ENCODE assay signal across 8 mouse cellular contexts in the genomic region with DNA sequence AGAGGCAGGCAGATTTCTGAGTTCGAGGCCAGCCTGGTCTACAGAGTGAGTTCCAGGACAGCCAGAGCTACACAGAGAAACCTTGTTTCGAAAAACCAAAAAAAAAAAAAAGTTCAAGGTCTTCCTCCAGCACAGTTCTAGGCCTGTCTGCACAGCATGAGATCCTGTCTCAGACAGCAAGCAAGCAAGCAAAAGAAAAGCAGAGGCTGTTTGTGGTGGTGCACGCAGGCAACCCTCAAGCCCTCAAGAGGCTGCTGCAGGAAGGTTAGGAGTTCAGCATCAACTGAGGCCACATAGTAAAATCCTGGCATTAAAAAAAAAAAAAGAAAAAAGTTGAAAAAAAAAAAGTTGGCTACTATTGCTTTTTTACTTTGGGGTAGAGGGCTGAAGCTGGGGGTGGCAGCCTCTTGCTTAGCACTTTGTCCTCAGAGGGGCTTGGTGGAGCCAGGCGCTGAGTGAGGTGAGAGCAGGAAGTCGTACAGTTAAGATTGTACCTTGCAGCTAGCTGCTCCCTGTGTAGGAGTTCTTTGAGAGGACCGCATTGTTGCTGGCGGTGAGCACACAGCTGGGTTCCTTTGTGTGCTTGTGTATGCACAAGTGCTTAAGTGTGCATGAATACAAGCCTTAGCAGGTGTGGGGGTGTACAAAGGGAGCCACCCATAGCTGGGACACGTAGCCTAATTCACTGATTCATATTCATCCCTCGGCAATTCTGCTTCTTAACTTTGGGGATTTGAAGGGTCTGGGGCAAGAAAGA. TPM values are rescaled to one million over a fixed set of nuclear protein-coding genes. Genes with fewer than 3 reads are reported as not detected.
DNase-seq lines count a peak whose midpoint lies in the region; ATAC-seq and TF ChIP-seq lines count a peak whose summit lies in the region.

No protein-coding gene starts in this region.

- no peak for DNase-seq in kidney, adult 9 months
- peak; percentile 34 for DNase-seq in limb, embryonic 11.5 days (ENCODE audit: low spot score)
- DNase-seq in stomach, postnatal 0 days (ENCODE audit: low spot score), result peak; percentile 37
- DNase-seq in spleen, adult 18-20 months, result no peak
- no peak for DNase-seq in cerebellum, postnatal 36 days
- no peak for DNase-seq in cerebellum, adult 2 months

- no peak for ATAC-seq in kidney, embryonic 15.5 days (replicated peaks; ENCODE audit: low FRiP score)
- no peak for ATAC-seq in embryonic facial prominence, embryonic 12.5 days (ENCODE audit: insufficient number of reproducible peaks, insufficient read depth, low FRiP score, low TSS enrichment)
- no peak for ATAC-seq in limb, embryonic 11.5 days (ENCODE audit: insufficient number of reproducible peaks, low FRiP score, low TSS enrichment, low read depth)
- peak; percentile 22; the same call in 1 of the 2 replicates for ATAC-seq in stomach, postnatal 0 days (ENCODE audit: low FRiP score, low TSS enrichment)

- H3K4me2 ChIP-seq in kidney, embryonic 15.5 days, result peak overlapping the region; percentile 54
- peak overlapping the region; percentile 48 for H3K4me2 ChIP-seq in embryonic facial prominence, embryonic 12.5 days (replicated peaks)
- H3K4me2 ChIP-seq in limb, embryonic 11.5 days (ENCODE audit: low read depth, severe bottlenecking), result peak overlapping the region; percentile 26
- H3K4me2 ChIP-seq in stomach, postnatal 0 days (replicated peaks; ENCODE audit: low read depth), result peak overlapping the region; percentile 64

- no peak for TF ChIP-seq POLR2A in cerebellum, adult 2 months (IDR thresholded peaks at IDR 0.05; ENCODE audit: borderline replicate concordance, insufficient read depth, low read length)

- H3K9ac ChIP-seq in kidney, embryonic 15.5 days, result no peak overlapping the region
- H3K9ac ChIP-seq in embryonic facial prominence, embryonic 12.5 days, result no peak overlapping the region
- no peak overlapping the region for H3K9ac ChIP-seq in limb, embryonic 11.5 days (ENCODE audit: low read length)
- H3K9ac ChIP-seq in stomach, postnatal 0 days (ENCODE audit: low read length), result peak overlapping the region; percentile 63; the same call in 1 of the 2 replicates

- TF ChIP-seq CTCF in stomach, postnatal 0 days (IDR thresholded peaks at IDR 0.05; ENCODE audit: low read depth), result no peak
- TF ChIP-seq CTCF in cerebellum, adult 2 months (IDR thresholded peaks at IDR 0.05; ENCODE audit: borderline replicate concordance, insufficient read depth, low read depth, low read length), result no peak

- peaks cover 55% of the 10 kb centered on the region for H3K36me3 ChIP-seq in kidney, embryonic 15.5 days
- H3K36me3 ChIP-seq in embryonic facial prominence, embryonic 12.5 days, result peaks cover 32% of the 10 kb centered on the region
- peaks cover 5% of the 10 kb centered on the region; the same call in 1 of the 2 replicates for H3K36me3 ChIP-seq in limb, embryonic 11.5 days (ENCODE audit: control insufficient read depth, insufficient read depth, low read length)
- peaks cover 16% of the 10 kb centered on the region for H3K36me3 ChIP-seq in stomach, postnatal 0 days (ENCODE audit: control insufficient read depth, insufficient read depth, low read length)

- H3K27ac ChIP-seq in kidney, embryonic 15.5 days, result 0 out of 2 replicates have a peak overlapping the region, but pooled peaks have one; percentile 33
- peak overlapping the region; percentile 52; the same call in 1 of the 2 replicates for H3K27ac ChIP-seq in embryonic facial prominence, embryonic 12.5 days
- H3K27ac ChIP-seq in limb, embryonic 11.5 days (replicated peaks; ENCODE audit: low read depth, low read length), result no peak overlapping the region
- peak overlapping the region; percentile 82 for H3K27ac ChIP-seq in stomach, postnatal 0 days (replicated peaks)
- H3K27ac ChIP-seq in cerebellum, adult 2 months (ENCODE audit: insufficient read depth, low read length), result no peak overlapping the region

- TF ChIP-seq EP300 in stomach, postnatal 0 days (optimal IDR thresholded peaks at IDR 0.05), result no peak

- no peaks in the 10 kb centered on the region for H3K27me3 ChIP-seq in kidney, embryonic 15.5 days
- no peaks in the 10 kb centered on the region for H3K27me3 ChIP-seq in embryonic facial prominence, embryonic 12.5 days
- no peaks in the 10 kb centered on the region for H3K27me3 ChIP-seq in limb, embryonic 11.5 days (ENCODE audit: control insufficient read depth, insufficient read depth, low read length)
- no peaks in the 10 kb centered on the region for H3K27me3 ChIP-seq in stomach, postnatal 0 days (ENCODE audit: control insufficient read depth, insufficient read depth, low read length)
- H3K27me3 ChIP-seq in cerebellum, adult 2 months (ENCODE audit: control insufficient read depth, insufficient read depth, low read length), result no peaks in the 10 kb centered on the region

- H3K4me1 ChIP-seq in kidney, embryonic 15.5 days, result peaks cover 24% of the 10 kb centered on the region
- H3K4me1 ChIP-seq in embryonic facial prominence, embryonic 12.5 days, result peaks cover 11% of the 10 kb centered on the region
- peaks cover 5% of the 10 kb centered on the region; the same call in 1 of the 2 replicates for H3K4me1 ChIP-seq in limb, embryonic 11.5 days (ENCODE audit: control insufficient read depth, insufficient read depth, low read length)
- H3K4me1 ChIP-seq in stomach, postnatal 0 days (replicated peaks; ENCODE audit: control insufficient read depth, insufficient read depth), result no peaks in the 10 kb centered on the region
- peaks cover 29% of the 10 kb centered on the region for H3K4me1 ChIP-seq in cerebellum, adult 2 months (ENCODE audit: control insufficient read depth, insufficient read depth, low read length)

- WGBS in kidney, embryonic 15.5 days, result 62% methylated on average over 9 of the region's 9 CpGs
- WGBS in embryonic facial prominence, embryonic 12.5 days, result 48% methylated on average over 9 of the region's 9 CpGs
- WGBS in limb, embryonic 11.5 days, result 63% methylated on average over 9 of the region's 9 CpGs
- 54% methylated on average over 9 of the region's 9 CpGs for WGBS in stomach, postnatal 0 days
- WGBS in cerebellum, adult 2 months, result 82% methylated on average over 9 of the region's 9 CpGs

- no peaks in the 10 kb centered on the region for H3K9me3 ChIP-seq in kidney, embryonic 15.5 days (replicated peaks)
- no peaks in the 10 kb centered on the region for H3K9me3 ChIP-seq in embryonic facial prominence, embryonic 12.5 days
- no peaks in the 10 kb centered on the region for H3K9me3 ChIP-seq in limb, embryonic 11.5 days (ENCODE audit: control insufficient read depth, low read length)
- no peaks in the 10 kb centered on the region for H3K9me3 ChIP-seq in stomach, postnatal 0 days (ENCODE audit: control insufficient read depth, low read length)

- no peak overlapping the region for H3K4me3 ChIP-seq in kidney, embryonic 15.5 days (replicated peaks)
- 0 out of 2 replicates have a peak overlapping the region, but pooled peaks have one; percentile 27 for H3K4me3 ChIP-seq in embryonic facial prominence, embryonic 12.5 days
- H3K4me3 ChIP-seq in limb, embryonic 11.5 days (ENCODE audit: low read depth, low read length), result no peak overlapping the region
- 0 out of 2 replicates have a peak overlapping the region, but pooled peaks have one; percentile 31 for H3K4me3 ChIP-seq in stomach, postnatal 0 days (ENCODE audit: low read depth, low read length)
- H3K4me3 ChIP-seq in cerebellum, adult 2 months (replicated peaks; ENCODE audit: insufficient read depth, low read depth, low read length), result no peak overlapping the region

RNA-seq across cellular contexts. Expression of gene Twf2, which starts 8.1 kb away (rescaled TPM):
- 67.0 and 73.4 TPM in 2 replicates for polyA plus RNA-seq in kidney, embryonic 15.5 days (2015; fragmentation: Nextera tagmentation; extraction: Ambion mirVana)
- 66.7 and 70.6 TPM in 2 replicates for polyA plus RNA-seq in embryonic facial prominence, embryonic 12.5 days (2016; fragmentation: Nextera tagmentation; extraction: Ambion mirVana)
- 66.5 and 68.5 TPM in 2 replicates for polyA plus RNA-seq in limb, embryonic 11.5 days (2014; fragmentation: Nextera tagmentation; extraction: Ambion mirVana)
- polyA plus RNA-seq in stomach, postnatal 0 days (2015; fragmentation: Nextera tagmentation; extraction: Ambion mirVana), result 27.1 and 27.7 TPM in 2 replicates
- 54.7 and 59.1 TPM in 2 replicates for polyA plus RNA-seq in cerebellum, adult 2 months (2012; rRNA removed)

RNA-seq across cellular contexts. Expression of gene Tlr9, which starts 11.4 kb away (rescaled TPM):
- 0.09 TPM in 1 of 2 replicates, not detected in the other for polyA plus RNA-seq in kidney, embryonic 15.5 days (2015; fragmentation: Nextera tagmentation; extraction: Ambion mirVana)
- not detected in 2 replicates for polyA plus RNA-seq in embryonic facial prominence, embryonic 12.5 days (2016; fragmentation: Nextera tagmentation; extraction: Ambion mirVana)
- not detected in 2 replicates for polyA plus RNA-seq in limb, embryonic 11.5 days (2014; fragmentation: Nextera tagmentation; extraction: Ambion mirVana)
- 0.05 and 0.07 TPM in 2 replicates for polyA plus RNA-seq in stomach, postnatal 0 days (2015; fragmentation: Nextera tagmentation; extraction: Ambion mirVana)
- polyA plus RNA-seq in cerebellum, adult 2 months (2012; rRNA removed), result 0.31 and 0.57 TPM in 2 replicates

RNA-seq across cellular contexts. Expression of gene Ppm1m, which starts 11.5 kb away (rescaled TPM):
- 49.0 and 55.1 TPM in 2 replicates for polyA plus RNA-seq in kidney, embryonic 15.5 days (2015; fragmentation: Nextera tagmentation; extraction: Ambion mirVana)
- polyA plus RNA-seq in embryonic facial prominence, embryonic 12.5 days (2016; fragmentation: Nextera tagmentation; extraction: Ambion mirVana), result 55.2 and 57.2 TPM in 2 replicates
- 42.2 and 42.4 TPM in 2 replicates for polyA plus RNA-seq in limb, embryonic 11.5 days (2014; fragmentation: Nextera tagmentation; extraction: Ambion mirVana)
- polyA plus RNA-seq in stomach, postnatal 0 days (2015; fragmentation: Nextera tagmentation; extraction: Ambion mirVana), result 15.2 and 16.5 TPM in 2 replicates
- polyA plus RNA-seq in cerebellum, adult 2 months (2012; rRNA removed), result 36.0 and 38.9 TPM in 2 replicates

RNA-seq across cellular contexts. Expression of gene Alas1, which starts 37.4 kb away (rescaled TPM):
- 104 and 121 TPM in 2 replicates for polyA plus RNA-seq in kidney, embryonic 15.5 days (2015; fragmentation: Nextera tagmentation; extraction: Ambion mirVana)
- polyA plus RNA-seq in embryonic facial prominence, embryonic 12.5 days (2016; fragmentation: Nextera tagmentation; extraction: Ambion mirVana), result 97.8 and 107 TPM in 2 replicates
- 79.6 and 84.7 TPM in 2 replicates for polyA plus RNA-seq in limb, embryonic 11.5 days (2014; fragmentation: Nextera tagmentation; extraction: Ambion mirVana)
- 145 and 152 TPM in 2 replicates for polyA plus RNA-seq in stomach, postnatal 0 days (2015; fragmentation: Nextera tagmentation; extraction: Ambion mirVana)
- polyA plus RNA-seq in cerebellum, adult 2 months (2012; rRNA removed), result 117 and 134 TPM in 2 replicates

RNA-seq across cellular contexts. Expression of gene Wdr82, which starts 40.3 kb away (rescaled TPM):
- polyA plus RNA-seq in kidney, embryonic 15.5 days (2015; fragmentation: Nextera tagmentation; extraction: Ambion mirVana), result 21.9 and 28.3 TPM in 2 replicates
- polyA plus RNA-seq in embryonic facial prominence, embryonic 12.5 days (2016; fragmentation: Nextera tagmentation; extraction: Ambion mirVana), result 30.8 and 32.6 TPM in 2 replicates
- 26.4 and 31.3 TPM in 2 replicates for polyA plus RNA-seq in limb, embryonic 11.5 days (2014; fragmentation: Nextera tagmentation; extraction: Ambion mirVana)
- polyA plus RNA-seq in stomach, postnatal 0 days (2015; fragmentation: Nextera tagmentation; extraction: Ambion mirVana), result 9.1 and 10.3 TPM in 2 replicates
- polyA plus RNA-seq in cerebellum, adult 2 months (2012; rRNA removed), result 137 and 140 TPM in 2 replicates

Comparison
In these comparisons a context has a peak if more than half of its experiments do, and no peak if none do; other contexts are left out.
1. H3K27ac ChIP-seq: peak in kidney, embryonic 15.5 days (single experiment), embryonic facial prominence, embryonic 12.5 days (single experiment) and stomach, postnatal 0 days (single experiment); none in limb, embryonic 11.5 days (single experiment) and cerebellum, adult 2 months (single experiment).
2. H3K4me3 ChIP-seq: peak in embryonic facial prominence, embryonic 12.5 days (single experiment) and stomach, postnatal 0 days (single experiment); none in kidney, embryonic 15.5 days (single experiment), limb, embryonic 11.5 days (single experiment) and cerebellum, adult 2 months (single experiment).
3. DNase-seq: peak in limb, embryonic 11.5 days (single experiment) and stomach, postnatal 0 days (single experiment); none in kidney, adult 9 months (single experiment), spleen, adult 18-20 months (0 of 2), cerebellum, postnatal 36 days (0 of 2) and cerebellum, adult 2 months (0 of 2).
4. Peak in every context shown above with its lines, with median percentiles within 50 percentile points of each other: H3K4me2 ChIP-seq.